ENCODE assay signal across 9 mouse cellular contexts in the genomic region with DNA sequence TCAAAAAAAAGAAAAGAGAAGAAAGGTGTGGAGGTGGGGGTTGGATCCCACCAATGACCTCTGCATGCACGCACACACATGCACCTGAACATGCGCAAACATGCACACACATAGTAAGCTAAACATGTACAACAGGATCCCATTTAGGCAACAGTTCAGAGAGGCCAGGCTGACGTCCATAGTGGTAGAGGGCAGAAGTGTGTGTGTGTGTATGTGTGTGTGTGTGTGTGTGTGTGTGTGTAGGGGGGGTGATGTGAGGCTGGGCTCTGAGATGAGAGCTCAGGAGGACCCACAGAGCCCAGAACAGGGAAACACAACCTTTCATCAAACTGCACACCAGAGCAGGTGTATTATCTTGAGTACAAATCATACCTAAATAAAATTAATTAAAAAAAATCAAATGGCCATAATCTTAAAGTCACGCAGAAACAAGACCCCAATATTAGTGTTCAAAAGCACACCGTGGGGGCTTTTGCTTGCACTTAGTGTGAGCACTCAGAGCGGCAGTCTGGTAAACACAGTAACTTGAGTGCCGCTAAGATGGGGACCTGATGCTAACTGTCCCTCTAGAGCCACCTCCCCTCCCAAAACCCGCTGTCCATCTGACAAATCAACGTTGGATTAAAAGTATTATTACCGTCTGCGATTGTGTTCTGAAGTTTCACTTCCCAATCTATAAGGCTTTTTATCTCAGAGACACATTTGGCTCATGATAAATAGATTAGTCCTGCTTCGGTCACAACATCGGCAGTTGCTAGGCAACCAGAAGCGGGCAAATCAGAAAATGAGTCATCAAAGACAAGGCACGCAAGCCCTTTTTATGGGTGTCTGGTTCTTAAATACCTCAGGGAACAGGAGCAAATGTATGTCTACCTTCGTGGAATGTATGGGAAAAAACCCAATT.
DNase-seq lines count a peak whose midpoint lies in the region.
"Had no signal": no experiment of that assay in that cellular context is flagged by ENCODE, and none has a peak within 500 bp of the region (broad histone marks: within the 10 kb centered on the region; RNA-seq: fewer than 3 reads in every experiment).

No protein-coding gene starts in this region.

- 76% methylated on average over 16 of the region's 16 CpGs for WGBS in embryonic facial prominence, embryonic 10.5 days

- DNase-seq in right cerebral cortex, adult 18-20 months: peak; percentile 62
- DNase-seq in right cerebral cortex, postnatal 4 days: no peak
- peak; percentile 53 for DNase-seq in embryonic facial prominence, embryonic 10.5 days (ENCODE audit: low spot score)
- DNase-seq in layer of hippocampus, postnatal 36 days: peak; percentile 21 to 33
- peak; percentile 68 to 80 for DNase-seq in right cerebral cortex, postnatal 10 days (ENCODE audit: low spot score in 2 of 2)
- DNase-seq in cerebellum, postnatal 25 days: no peak
- no peak for DNase-seq in kidney, adult 18-20 months
- no peak for DNase-seq in kidney, postnatal 25 days

- H3K9me3 ChIP-seq in embryonic facial prominence, embryonic 10.5 days: no peaks in the 10 kb centered on the region

- peaks cover 39% of the 10 kb centered on the region for H3K27me3 ChIP-seq in embryonic facial prominence, embryonic 10.5 days (replicated peaks; ENCODE audit: low read depth, poor library complexity, severe bottlenecking)

- H3K4me1 ChIP-seq in embryonic facial prominence, embryonic 10.5 days: peaks cover 43% of the 10 kb centered on the region

- H3K27ac ChIP-seq in embryonic facial prominence, embryonic 10.5 days (replicated peaks): no peak overlapping the region
- H3K27ac ChIP-seq: kidney, postnatal 0 days had no signal

- no peaks in the 10 kb centered on the region for H3K36me3 ChIP-seq in embryonic facial prominence, embryonic 10.5 days (replicated peaks)

- H3K4me3 ChIP-seq in embryonic facial prominence, embryonic 10.5 days: no peak overlapping the region

Comparison
In these comparisons a context has a peak if more than half of its experiments do, and no peak if none do; other contexts are left out.
1. DNase-seq: peak in right cerebral cortex, adult 18-20 months (single experiment), embryonic facial prominence, embryonic 10.5 days (single experiment), layer of hippocampus, postnatal 36 days (2 of 2) and right cerebral cortex, postnatal 10 days (2 of 2); none in right cerebral cortex, postnatal 4 days (single experiment), cerebellum, postnatal 25 days (0 of 2), kidney, adult 18-20 months (single experiment) and kidney, postnatal 25 days (0 of 2).